In the genomic region with DNA sequence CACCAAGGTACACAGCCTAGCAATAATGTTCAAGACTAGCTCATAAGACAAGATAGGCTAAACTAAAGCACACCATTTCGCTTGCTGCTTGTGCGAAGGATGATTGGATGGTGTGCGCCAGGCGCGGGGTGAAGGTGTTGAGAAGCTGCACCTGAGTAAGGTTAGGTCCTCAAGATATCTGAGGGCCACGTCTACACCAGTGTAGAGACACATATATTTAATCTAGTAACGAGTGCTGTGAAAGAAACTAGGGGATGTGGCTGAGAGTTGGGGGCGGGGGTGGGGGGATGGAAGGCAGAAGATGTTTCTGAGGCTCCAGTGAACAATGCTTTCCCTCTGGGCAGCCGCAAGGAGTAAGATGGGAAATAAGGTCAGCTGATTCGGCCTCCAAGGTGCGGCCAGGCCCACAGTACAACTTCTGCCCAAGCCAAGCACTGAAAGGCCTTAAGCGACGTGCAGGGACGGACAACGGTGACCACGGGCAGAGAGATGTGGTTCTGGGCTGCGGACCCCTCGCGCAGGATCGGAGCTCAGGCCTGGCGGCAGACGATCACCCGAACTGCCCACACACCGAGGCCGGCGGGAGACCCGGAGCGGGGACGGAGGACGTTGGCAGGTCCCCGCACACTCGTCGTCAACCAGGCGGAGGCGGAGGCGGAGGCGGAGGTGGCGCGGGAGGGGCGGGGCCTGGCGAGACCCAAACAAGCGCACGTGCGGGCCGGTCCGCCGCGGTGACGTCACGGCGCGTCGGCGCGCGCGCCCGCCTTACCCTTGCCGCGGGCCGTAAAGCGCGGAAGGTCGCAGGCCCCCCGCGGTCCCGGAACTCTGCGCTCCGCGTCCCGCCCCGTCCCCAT, we compare ENCODE assay signal across 8 mouse cellular contexts. TPM values are rescaled to one million over a fixed set of nuclear protein-coding genes. Genes with fewer than 3 reads are reported as not detected.
DNase-seq lines count a peak whose midpoint lies in the region; ATAC-seq and TF ChIP-seq lines count a peak whose summit lies in the region.

A gene (plus strand): TSS at position 766 of the 854 bp plus-strand sequence.

- peak; percentile 95 for ATAC-seq in hindbrain, postnatal 0 days
- peak; percentile 93 for ATAC-seq in megakaryocyte, adult 5-6 weeks (ENCODE audit: poor library complexity, severe bottlenecking)

- H3K4me2 ChIP-seq in hindbrain, postnatal 0 days (ENCODE audit: low read depth, low read length), result peak within 1 kb of the TSS; percentile 74

- peak within 1 kb of the TSS; percentile 96 for H3K27ac ChIP-seq in gastrocnemius, adult 2 months
- H3K27ac ChIP-seq in hindbrain, postnatal 0 days, result peak within 1 kb of the TSS; percentile 80
- peak within 1 kb of the TSS; percentile 97 for H3K27ac ChIP-seq in left cerebral cortex, adult 2 months

- 7% methylated on average over 48 of the region's 72 CpGs for WGBS in hindbrain, postnatal 0 days

- no peak for TF ChIP-seq CTCF in gastrocnemius, adult 2 months (IDR thresholded peaks at IDR 0.05)
- no peak for TF ChIP-seq CTCF in hindbrain, postnatal 0 days (IDR thresholded peaks at IDR 0.05; ENCODE audit: low read depth)
- TF ChIP-seq CTCF in left cerebral cortex, adult 2 months (IDR thresholded peaks at IDR 0.05), result no peak

- peak within 1 kb of the TSS; percentile 93 for H3K4me3 ChIP-seq in gastrocnemius, adult 2 months
- H3K4me3 ChIP-seq in hindbrain, postnatal 0 days (ENCODE audit: low read length), result peak within 1 kb of the TSS; percentile 67
- H3K4me3 ChIP-seq in left cerebral cortex, adult 2 months, result peak within 1 kb of the TSS; percentile 89

- H3K36me3 ChIP-seq in hindbrain, postnatal 0 days (ENCODE audit: insufficient read depth, low read length), result no peaks in the 10 kb centered on the region

- H3K4me1 ChIP-seq in hindbrain, postnatal 0 days (ENCODE audit: insufficient read depth, low read length), result no peaks in the 10 kb centered on the region

- intact Hi-C loops in gastrocnemius, adult 2 months (cut with DNase I), result loop anchor here (5.0 kb wide), 1 partner anchor 37 kb away; a partner anchor contains a TSS
- intact Hi-C loops in left cerebral cortex, adult 2 months (cut with DNase I), result loop anchor here (5.0 kb wide), 2 partner anchors 247 to 342 kb away; a partner anchor contains a TSS

- H3K27me3 ChIP-seq in hindbrain, postnatal 0 days (ENCODE audit: insufficient read depth, low read length), result no peaks in the 10 kb centered on the region

- DNase-seq in WW6 (ENCODE audit: low read depth, low spot score), result peak; percentile 83
- peak; percentile 84 to 96 for DNase-seq in cerebellum, postnatal 4 days (ENCODE audit: low spot score in 2 of 2)
- DNase-seq in gastrocnemius, adult 2 months, result peak; percentile 97
- peak; percentile 93 for DNase-seq in hindbrain, postnatal 0 days (ENCODE audit: low spot score)
- peak; percentile 91 to 92 for DNase-seq in left cerebral cortex, adult 2 months (ENCODE audit: extremely low spot score in 1 of 2, low spot score in 2 of 2)
- peak; percentile 85 to 88 for DNase-seq in right cerebral cortex, adult 2 months (ENCODE audit: low spot score in 2 of 2)
- DNase-seq in urinary bladder, postnatal 14 days (ENCODE audit: low spot score), result peak; percentile 93

- peak within 1 kb of the TSS; percentile 61 for H3K9ac ChIP-seq in hindbrain, postnatal 0 days (replicated peaks; ENCODE audit: low read length)

- H3K9me3 ChIP-seq in hindbrain, postnatal 0 days (ENCODE audit: low read length), result no peaks in the 10 kb centered on the region

RNA-seq across cellular contexts. Expression of the gene that starts here (rescaled TPM):
- 100 to 1,000 TPM; 111 to 130 TPM for total RNA-seq in gastrocnemius, adult 2 months (2021)
- total RNA-seq in hindbrain, postnatal 0 days (2014; rRNA removed), result 29.6 and 34.0 TPM in 2 replicates
- polyA plus RNA-seq in hindbrain, postnatal 0 days (2015; fragmentation: Nextera tagmentation; extraction: Ambion mirVana), result 10.3 and 10.7 TPM in 2 replicates
- total RNA-seq in left cerebral cortex, adult 2 months (2021), result 10 to 100 TPM; 31.2 to 31.9 TPM
- total RNA-seq in megakaryocyte, adult 5-6 weeks (2015), result 8.1 and 9.6 TPM in 2 replicates
- total RNA-seq in megakaryocyte, adult 5-6 weeks (2017), result 14.9 and 18.5 TPM in 2 replicates

Comparison
In these comparisons a context has a peak if more than half of its experiments do, and no peak if none do; other contexts are left out.
1. Peak in every context shown above with its lines: DNase-seq, ATAC-seq, H3K4me3 ChIP-seq and H3K27ac ChIP-seq.